7 mouse cellular contexts compared by ENCODE assay signal in genomic region chr13:113663151-113663779, GRCm38 (mm10). TPM values are rescaled to one million over a fixed set of nuclear protein-coding genes. Genes with fewer than 3 reads are reported as not detected.
DNase-seq lines count a peak whose midpoint lies in the region; ATAC-seq and TF ChIP-seq lines count a peak whose summit lies in the region.

TSS of gene Hspb3 (minus strand) at chr13:113663676.

- peak within 1 kb of the TSS; percentile 29; the same call in 1 of the 2 replicates for H3K9ac ChIP-seq in forebrain, embryonic 14.5 days (ENCODE audit: low read length)
- H3K9ac ChIP-seq in midbrain, postnatal 0 days (replicated peaks; ENCODE audit: low read length, poor library complexity, severe bottlenecking) = no peak within 1 kb of the TSS

- H3K9me3 ChIP-seq in forebrain, embryonic 14.5 days (replicated peaks; ENCODE audit: control insufficient read depth, low read length) = no peaks in the 10 kb centered on the region
- no peaks in the 10 kb centered on the region for H3K9me3 ChIP-seq in midbrain, postnatal 0 days (ENCODE audit: low read length)

- intact Hi-C loops in heart, postnatal 25 days (cut with DNase I) = loop anchor here (10.0 kb wide), 1 partner anchor 618 kb away; the partner anchor contains the start of gene Gpx8

- no peak for TF ChIP-seq CTCF in midbrain, postnatal 0 days (IDR thresholded peaks at IDR 0.05)

- no peaks in the 10 kb centered on the region for H3K27me3 ChIP-seq in forebrain, embryonic 14.5 days (replicated peaks; ENCODE audit: control insufficient read depth, insufficient read depth, low read length)
- no peaks in the 10 kb centered on the region for H3K27me3 ChIP-seq in midbrain, postnatal 0 days (ENCODE audit: insufficient read depth, low read length)

- WGBS in forebrain, embryonic 14.5 days = 36% methylated on average over 28 of the region's 28 CpGs
- 57% methylated on average over 28 of the region's 28 CpGs for WGBS in midbrain, postnatal 0 days

- DNase-seq in ZHBTc4 (ENCODE audit: low read depth, low spot score) = peak; percentile 52
- DNase-seq in forebrain, embryonic 14.5 days (ENCODE audit: low spot score) = peak; percentile 79
- no peak for DNase-seq in heart, postnatal 25 days (ENCODE audit: low spot score)
- peak; percentile 80 for DNase-seq in midbrain, postnatal 0 days (ENCODE audit: low spot score)
- no peak for DNase-seq in yolk sac, embryonic 10.5 days (ENCODE audit: low spot score)

- H3K4me2 ChIP-seq in forebrain, embryonic 14.5 days (ENCODE audit: low read length) = peak within 1 kb of the TSS; percentile 37
- peak within 1 kb of the TSS; percentile 15; the same call in 1 of the 2 replicates for H3K4me2 ChIP-seq in midbrain, postnatal 0 days (ENCODE audit: low read depth, low read length, poor library complexity, severe bottlenecking)

- H3K27ac ChIP-seq in forebrain, embryonic 14.5 days (ENCODE audit: low read depth, low read length) = no peak within 1 kb of the TSS
- no peak within 1 kb of the TSS for H3K27ac ChIP-seq in midbrain, postnatal 0 days (ENCODE audit: low read depth, low read length)

- peak; percentile 84 for ATAC-seq in cerebellum, adult (ENCODE audit: insufficient number of reproducible peaks, low FRiP score, low TSS enrichment)
- ATAC-seq in forebrain, embryonic 14.5 days = peak; percentile 83
- peak; percentile 81 for ATAC-seq in midbrain, postnatal 0 days (ENCODE audit: low FRiP score)
- no peak for ATAC-seq in monocyte, adult 5-6 weeks (replicated peaks; ENCODE audit: insufficient number of reproducible peaks, low FRiP score, low TSS enrichment, poor library complexity, severe bottlenecking)

- H3K4me3 ChIP-seq in forebrain, embryonic 14.5 days (ENCODE audit: low read depth, low read length) = no peak within 1 kb of the TSS
- H3K4me3 ChIP-seq in midbrain, postnatal 0 days (ENCODE audit: low read depth, low read length) = no peak within 1 kb of the TSS

- H3K4me1 ChIP-seq in forebrain, embryonic 14.5 days (ENCODE audit: control insufficient read depth, insufficient read depth, low read length) = peaks cover 10% of the 10 kb centered on the region
- H3K4me1 ChIP-seq in midbrain, postnatal 0 days (ENCODE audit: insufficient read depth, low read length) = no peaks in the 10 kb centered on the region

- H3K36me3 ChIP-seq in forebrain, embryonic 14.5 days (ENCODE audit: control insufficient read depth, insufficient read depth, low read length) = no peaks in the 10 kb centered on the region
- H3K36me3 ChIP-seq in midbrain, postnatal 0 days (ENCODE audit: insufficient read depth, low read length) = no peaks in the 10 kb centered on the region

RNA-seq across cellular contexts. Expression of gene Hspb3, which starts in this region (rescaled TPM):
- polyA plus RNA-seq in forebrain, embryonic 14.5 days (2014; fragmentation: Nextera tagmentation; extraction: Ambion mirVana) = 1.1 TPM in 1 of 2 replicates, not detected in the other
- 10 to 100 TPM; 18.4 to 22.7 TPM for total RNA-seq in heart, postnatal 25 days (2021)
- not detected in 2 replicates for total RNA-seq in midbrain, postnatal 0 days (2014; rRNA removed)
- 0.82 and 1.0 TPM in 2 replicates for polyA plus RNA-seq in midbrain, postnatal 0 days (2015; fragmentation: Nextera tagmentation; extraction: Ambion mirVana)
- total RNA-seq in monocyte, adult 5-6 weeks (2017) = not detected in 3 replicates

Comparison
In these comparisons a context has a peak if more than half of its experiments do, and no peak if none do; other contexts are left out.
1. RNA of gene Hspb3 (total RNA-seq): 18.4 to 22.7 TPM in heart, postnatal 25 days; not detected in midbrain, postnatal 0 days and not detected in monocyte, adult 5-6 weeks; every median in the first group is over 10 times any median in the second.
2. DNase-seq: peak in ZHBTc4 (single experiment), forebrain, embryonic 14.5 days (single experiment) and midbrain, postnatal 0 days (single experiment); none in heart, postnatal 25 days (single experiment) and yolk sac, embryonic 10.5 days (single experiment).